Mouse (Mus musculus): ENCODE results near the gene Atg3.

GRCm38 (mm10) chr16:45117200-45117599 lies 41.4 kb upstream of the Atg3 start:
- no peak for TF ChIP-seq CTCF (conservative IDR thresholded peaks at IDR 0.05; ENCODE audit: low read length)
- no peak for TF ChIP-seq NANOG (IDR thresholded peaks at IDR 0.05; ENCODE audit: borderline replicate concordance, low read length)
- TF ChIP-seq POU5F1 (IDR thresholded peaks at IDR 0.05; ENCODE audit: borderline replicate concordance, low read length): no peak
